Comparison of ENCODE assay signal across 8 mouse cellular contexts in genomic region chr12:31913614-31914013, GRCm38 (mm10). TPM values are rescaled to one million over a fixed set of nuclear protein-coding genes. Genes with fewer than 3 reads are reported as not detected.
DNase-seq lines count a peak whose midpoint lies in the region; ATAC-seq lines count a peak whose summit lies in the region.

No protein-coding gene starts in this region.

- peaks cover 10% of the 10 kb centered on the region for H3K4me1 ChIP-seq in heart, embryonic 16.5 days (ENCODE audit: control insufficient read depth, insufficient read depth, low read length)

- no peak overlapping the region for H3K4me3 ChIP-seq in heart, embryonic 16.5 days (ENCODE audit: low read length)

- H3K36me3 ChIP-seq in heart, embryonic 16.5 days (ENCODE audit: control insufficient read depth, insufficient read depth), result no peaks in the 10 kb centered on the region

- ATAC-seq in heart, embryonic 16.5 days (replicated peaks; ENCODE audit: extremely low read depth, insufficient read depth, low FRiP score), result no peak

- H3K4me2 ChIP-seq in heart, embryonic 16.5 days (ENCODE audit: low read depth, low read length), result no peak overlapping the region

- 32% methylated on average over 4 of the region's 4 CpGs for WGBS in heart, embryonic 16.5 days

- H3K27me3 ChIP-seq in heart, embryonic 16.5 days (ENCODE audit: control insufficient read depth, insufficient read depth, low read length), result no peaks in the 10 kb centered on the region

- peak overlapping the region; percentile 7; the same call in 1 of the 2 replicates for H3K27ac ChIP-seq in heart, embryonic 16.5 days (ENCODE audit: low read length)

- no peaks in the 10 kb centered on the region; the same call in 1 of the 2 replicates for H3K9me3 ChIP-seq in heart, embryonic 16.5 days (replicated peaks; ENCODE audit: control insufficient read depth, low read length)

- no peak overlapping the region for H3K9ac ChIP-seq in heart, embryonic 16.5 days (ENCODE audit: low read length)

- DNase-seq in layer of hippocampus, adult 11-12 months (ENCODE audit: low spot score), result peak; percentile 60
- DNase-seq in layer of hippocampus, postnatal 36 days, result no peak
- DNase-seq in adrenal gland, adult 8-10 months, result peak; percentile 36
- peak; percentile 79 for DNase-seq in cerebellum, postnatal 10 days
- no peak for DNase-seq in B cell, adult 2 months
- DNase-seq in left cerebral cortex, adult 9 months (ENCODE audit: low spot score in 2 of 2), result no peak
- no peak for DNase-seq in layer of hippocampus, postnatal 10 days (ENCODE audit: low spot score in 2 of 2)

RNA-seq across cellular contexts. Expression of gene Hbp1, which starts 36.7 kb away (rescaled TPM):
- total RNA-seq in layer of hippocampus, postnatal 36 days (2021), result 10 to 100 TPM; 24.8 to 27.8 TPM
- 100 to 1,000 TPM in 1 of 4 experiments, 10 to 100 TPM in 3; 84.3 to 114 (median 91.1) TPM for total RNA-seq in adrenal gland, adult 8-10 months (2022)
- polyA plus RNA-seq in heart, embryonic 16.5 days (2015; fragmentation: Nextera tagmentation; extraction: Ambion mirVana), result 105 and 107 TPM in 2 replicates
- 10 to 100 TPM; 24.4 to 25.3 TPM for total RNA-seq in layer of hippocampus, postnatal 10 days (2021)

Comparison
In these comparisons a context has a peak if more than half of its experiments do, and no peak if none do; other contexts are left out.
1. DNase-seq: peak in layer of hippocampus, adult 11-12 months (single experiment), adrenal gland, adult 8-10 months (single experiment) and cerebellum, postnatal 10 days (2 of 2); none in layer of hippocampus, postnatal 36 days (0 of 2), B cell, adult 2 months (0 of 2), left cerebral cortex, adult 9 months (0 of 2) and layer of hippocampus, postnatal 10 days (0 of 2).